Mouse (Mus musculus) kidney, postnatal 36 days (tissue): ENCODE results near the gene Adcy4.
A peak's percentile ranks its signal among the peaks of the same experiment; 100 is the strongest.

Experiments
- DNase-seq, 2 experiments: peaks; one replicate each; pipeline ENCODE4 v3.0.0; 2021 to 2022; ENCODE audit warnings: mixed read lengths in 2 of 2

Adcy4 gene

GRCm38 (mm10) chr14:55783958-55784235 is at the start of gene Adcy4:
TSS of gene Adcy4 (minus strand) at chr14:55784095.
- DNase-seq = peak in 1 of 2 experiments; percentile 48

- DNase-seq = no peak
Measured at GRCm38 (mm10) chr14:55833126-55833525, 49.2 kb upstream of the Adcy4 start.

GRCm38 (mm10) chr14:55830331-55830730 is 46.4 kb upstream of the Adcy4 start:
- no peak for DNase-seq

- no peak for DNase-seq
Measured at GRCm38 (mm10) chr14:55829854-55830253, 46.0 kb upstream of the Adcy4 start.

DNA sequence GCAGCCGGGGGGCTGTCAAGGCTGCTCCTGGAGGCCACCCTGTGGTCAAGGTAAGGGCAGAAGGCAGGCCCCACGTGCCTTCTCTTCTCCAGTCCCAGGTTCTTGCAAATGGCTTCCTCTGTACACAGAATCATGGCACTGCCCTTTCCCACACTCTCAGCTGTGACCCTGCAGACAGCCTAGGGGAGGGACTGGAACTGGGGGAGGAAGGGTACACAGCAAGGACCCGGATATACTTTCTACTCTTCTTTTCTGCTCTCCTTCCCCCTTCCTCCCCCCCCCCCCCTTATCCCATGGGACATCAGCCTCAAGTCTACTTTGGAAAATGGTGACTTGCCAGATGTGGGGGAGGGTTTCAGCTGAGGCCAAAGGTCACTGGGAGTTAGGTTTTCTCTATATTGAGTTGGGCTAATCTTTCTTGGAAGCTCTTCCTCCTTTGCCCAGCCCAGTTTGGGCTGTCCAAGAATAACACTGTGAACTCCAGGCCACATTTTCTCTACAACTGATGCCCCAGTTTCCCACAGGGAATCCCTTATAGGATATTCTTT is 44.9 kb upstream of the Adcy4 start:
- DNase-seq = peak in 1 of 2 experiments; percentile 53

GRCm38 (mm10) chr14:55826551-55827340 is 42.9 kb upstream of the Adcy4 start:
- DNase-seq = peak in 1 of 2 experiments; percentile 14

DNA sequence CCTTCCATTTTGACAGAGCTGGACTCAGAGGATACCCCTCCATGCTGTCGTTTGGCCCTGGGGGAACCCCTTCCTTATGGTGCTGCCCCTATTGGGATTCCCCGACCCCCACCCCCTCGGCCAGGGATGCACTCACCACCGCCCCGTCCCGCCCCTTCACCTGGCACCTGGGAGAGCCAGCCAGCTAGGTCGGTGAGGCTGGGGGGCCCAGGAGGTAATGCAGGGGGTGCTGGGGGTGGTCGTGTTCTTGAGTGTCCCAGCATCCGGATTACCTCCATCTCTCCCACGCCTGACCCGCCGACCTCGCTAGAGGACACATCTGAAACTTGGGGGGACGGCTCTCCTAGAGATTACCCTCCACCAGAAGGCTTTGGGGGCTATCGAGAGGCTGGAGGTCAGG is 42.2 kb upstream of the Adcy4 start:
- no peak for DNase-seq

DNA sequence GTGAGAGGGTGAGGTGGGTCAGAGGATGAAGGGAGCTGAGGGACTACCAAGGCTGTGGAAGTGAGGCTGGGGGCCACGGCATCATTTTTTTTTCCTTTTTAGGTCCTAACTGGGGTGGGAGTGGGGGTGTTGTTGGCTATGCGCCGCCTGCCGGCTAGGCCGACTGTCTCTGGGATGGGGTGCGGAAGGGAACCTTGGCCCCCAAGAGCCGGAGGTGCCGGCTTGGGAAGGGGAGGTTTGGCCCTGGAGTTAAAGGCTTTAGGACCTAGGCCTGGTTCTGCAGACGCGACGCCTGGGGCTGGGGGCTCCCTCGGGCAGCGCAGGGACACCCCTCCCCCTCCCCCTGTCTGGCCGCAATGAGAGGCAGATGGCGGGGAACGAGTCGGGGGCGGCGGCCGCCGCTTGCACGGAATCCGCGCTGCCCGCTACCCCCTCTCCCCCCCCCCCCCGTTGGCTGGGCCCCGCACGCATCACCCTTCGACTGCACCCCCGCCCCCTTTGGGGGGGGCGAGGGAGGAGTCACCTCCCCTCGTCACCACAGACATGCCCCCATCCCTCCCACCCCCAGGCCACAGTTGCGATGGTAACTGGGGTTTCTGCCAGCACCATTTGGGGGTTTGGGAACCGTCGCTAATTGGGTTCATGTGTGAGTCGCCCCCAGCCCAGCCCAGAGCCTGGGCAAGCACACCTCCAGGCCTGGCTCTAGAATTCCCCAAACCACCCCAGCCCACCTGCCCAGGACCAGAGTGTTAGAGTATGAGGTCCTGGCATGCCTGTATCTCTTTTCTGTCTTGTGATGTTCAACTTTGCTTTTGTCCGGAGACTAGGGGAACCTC is 41.5 kb upstream of the Adcy4 start:
- no peak for DNase-seq

DNA sequence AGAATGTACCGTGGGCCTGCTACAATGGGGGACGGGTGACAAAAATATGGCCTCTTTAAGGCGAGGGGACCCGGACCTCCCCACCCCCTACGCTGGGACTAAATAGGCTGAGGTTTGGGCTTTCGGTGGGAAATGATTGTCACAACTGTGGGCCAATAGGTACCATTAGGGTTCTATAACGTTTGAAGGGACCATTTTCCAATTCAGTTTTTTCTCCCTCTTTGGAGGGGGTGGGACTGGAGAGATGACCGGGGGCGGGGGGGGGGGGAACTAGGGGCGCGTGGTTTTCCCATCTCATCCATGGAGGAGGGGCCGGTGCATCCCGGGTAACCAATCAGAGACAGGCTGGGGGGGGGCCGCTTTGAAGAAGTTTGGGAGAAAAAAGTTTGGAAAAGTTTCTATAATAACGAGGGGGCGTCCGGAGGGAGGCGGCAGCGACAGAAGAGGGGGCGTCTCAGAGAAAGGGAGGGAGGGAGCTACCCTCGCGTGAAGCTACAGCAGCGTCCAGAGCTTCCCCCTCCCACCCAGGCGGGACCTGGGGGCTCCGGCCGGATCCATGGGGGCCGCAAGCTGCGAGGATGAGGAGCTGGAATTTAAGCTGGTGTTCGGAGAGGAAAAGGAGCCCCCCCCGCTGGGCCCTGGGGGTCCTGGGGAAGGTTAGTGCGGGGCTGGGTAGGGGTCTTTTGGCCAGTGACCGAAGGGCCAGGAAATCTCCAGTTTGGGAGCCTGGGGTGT is 40.8 kb upstream of the Adcy4 start:
- peak in 1 of 2 experiments; percentile 38 for DNase-seq

DNA sequence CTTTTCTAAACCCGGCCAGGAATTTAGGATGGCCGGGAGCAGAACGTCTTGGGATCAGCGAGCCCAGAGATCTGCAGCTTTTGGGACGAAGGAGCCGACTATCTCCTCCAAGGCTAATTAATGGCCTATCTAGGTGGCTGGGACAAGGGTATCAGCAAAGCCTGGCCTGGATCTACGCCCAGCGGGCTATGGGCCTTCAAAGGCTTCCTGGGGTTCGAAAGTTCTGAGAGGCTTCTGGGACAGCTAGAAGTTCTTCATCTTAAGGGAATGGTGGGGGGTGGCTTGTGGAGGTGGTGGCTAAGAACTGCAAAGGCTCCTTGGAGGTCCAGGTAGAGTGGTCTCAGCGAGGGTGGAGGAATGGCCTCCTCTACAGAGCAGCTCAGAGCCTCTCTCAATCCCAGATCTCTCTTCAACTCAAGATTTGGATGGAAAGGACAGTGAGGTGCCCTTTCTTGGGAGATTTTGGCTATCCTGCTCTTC is 40.1 kb upstream of the Adcy4 start:
- peak; percentile 20 to 58 for DNase-seq

GRCm38 (mm10) chr14:55822991-55823762 is 39.3 kb upstream of the Adcy4 start, which contains the start of gene Nfatc4:
TSS of gene Nfatc4 (plus strand) at chr14:55823144.
- peak; percentile 72 to 80 for DNase-seq

GRCm38 (mm10) chr14:55822435-55822990 is 38.6 kb upstream of the Adcy4 start:
- peak; percentile 90 to 91 for DNase-seq

DNA sequence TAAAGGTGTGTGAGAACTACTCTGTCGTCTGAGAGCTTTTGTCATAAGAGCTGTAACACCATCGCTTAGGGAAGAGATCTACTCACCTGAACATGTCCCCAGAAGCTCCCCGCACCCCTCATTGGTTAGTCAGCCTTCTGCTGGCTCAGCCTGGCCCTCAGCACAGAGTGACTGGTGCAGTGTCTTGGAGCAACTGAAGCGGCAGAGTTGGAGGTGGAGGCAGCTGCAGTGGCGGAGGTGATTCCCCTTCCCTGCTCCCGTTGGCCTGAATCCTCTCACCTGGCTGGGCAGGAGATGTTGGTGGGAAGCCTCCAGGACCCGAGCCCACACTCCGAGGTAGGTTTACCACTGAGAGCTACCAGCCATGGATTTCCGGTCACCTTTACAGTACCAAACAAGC is 36.7 kb upstream of the Adcy4 start:
- no peak for DNase-seq

DNA sequence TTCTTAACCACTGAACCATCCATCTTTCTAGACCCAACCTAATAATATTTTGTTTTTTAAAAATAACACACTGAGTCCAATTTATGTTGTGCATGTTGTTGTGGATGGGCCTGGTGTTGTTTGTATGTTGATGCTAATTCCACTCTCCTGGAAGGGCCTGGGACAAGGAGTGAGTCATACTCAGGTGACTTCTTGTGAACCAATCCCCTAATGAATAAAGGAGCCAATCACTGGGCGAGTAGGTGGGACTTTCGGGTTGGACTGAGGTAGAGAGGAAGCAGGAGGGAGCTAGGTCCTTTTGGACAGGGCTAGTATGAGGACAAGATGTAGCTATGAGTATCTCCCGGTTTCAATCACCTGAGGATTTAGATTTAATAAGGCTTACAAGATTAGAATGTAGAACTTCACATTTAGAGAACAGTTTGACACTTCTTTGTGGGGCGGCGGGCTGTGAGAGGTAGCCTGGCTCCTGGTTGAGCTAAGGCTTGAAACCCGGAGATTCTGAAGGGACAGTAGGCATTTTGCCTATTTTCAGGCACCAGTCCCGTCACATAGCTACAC is 36.0 kb upstream of the Adcy4 start:
- DNase-seq = no peak

DNA sequence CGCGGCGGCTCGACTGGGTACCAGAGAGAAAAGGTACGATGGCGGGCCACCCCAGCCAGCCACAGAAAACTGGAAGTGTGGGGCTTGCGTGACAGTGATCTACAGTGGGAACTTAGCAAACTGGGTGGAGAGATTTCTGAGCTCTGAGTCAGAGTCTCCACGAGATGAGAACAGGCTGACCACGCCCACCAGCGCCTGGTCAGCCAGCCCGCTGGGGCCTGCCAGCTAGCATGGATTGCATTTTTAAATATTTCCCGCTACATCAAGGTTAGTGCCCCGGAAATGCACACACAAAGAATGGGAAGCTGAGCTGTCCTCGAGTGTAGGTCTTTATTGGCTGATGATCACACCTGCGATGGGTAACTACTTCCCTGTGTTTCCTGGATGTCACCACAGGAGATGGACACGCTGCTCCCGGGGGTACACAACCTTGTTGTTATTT is 31.4 kb upstream of the Adcy4 start:
- peak; percentile 73 to 80 for DNase-seq

DNA sequence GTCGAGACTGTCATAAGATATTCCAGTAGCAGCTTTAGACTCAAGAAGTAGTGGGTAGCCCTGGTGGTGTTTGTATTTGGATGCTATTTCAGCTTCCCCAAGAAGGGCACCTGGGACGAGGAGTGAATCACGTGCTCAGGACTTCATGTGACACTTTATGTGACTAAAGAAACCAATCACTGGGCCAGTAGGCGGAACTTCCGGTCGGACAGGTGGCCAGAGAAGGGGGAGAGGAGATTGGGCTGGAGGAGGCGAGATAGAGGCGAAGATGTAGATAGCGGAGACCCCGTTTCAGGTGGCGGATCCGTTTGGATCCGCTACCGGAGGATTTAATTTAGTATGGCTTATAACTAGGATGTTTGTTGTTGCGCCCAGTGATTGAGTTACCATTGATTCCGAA is 31.0 kb upstream of the Adcy4 start:
- DNase-seq = peak; percentile 91 to 92

GRCm38 (mm10) chr14:55795380-55796163 is 11.7 kb upstream of the Adcy4 start:
- DNase-seq = no peak

DNA sequence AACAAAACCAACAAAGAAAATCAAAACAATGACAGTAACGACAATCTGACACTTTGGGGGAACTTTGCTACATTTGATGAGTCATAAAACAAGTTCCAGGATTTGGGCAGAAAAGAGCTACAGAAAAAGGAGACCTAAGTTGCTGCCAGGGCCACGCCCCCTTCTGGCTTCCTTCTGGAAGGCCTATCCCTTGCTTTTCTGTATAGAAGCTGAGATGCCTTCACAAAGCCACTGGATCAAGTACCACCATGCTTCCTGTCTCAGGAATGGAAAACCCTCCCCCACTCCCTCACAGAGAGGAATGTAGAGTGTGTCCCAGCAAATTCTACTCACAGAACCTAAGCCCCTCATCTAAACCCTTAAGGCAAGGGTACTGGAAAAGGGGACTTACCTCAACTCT is 10.1 kb upstream of the Adcy4 start:
- DNase-seq = peak in 1 of 2 experiments; percentile 34

- no peak for DNase-seq
Measured at GRCm38 (mm10) chr14:55793461-55793860, 9.6 kb upstream of the Adcy4 start.
